Mouse (Mus musculus): Measurements from ENCODE around the gene Prr13. TPM values are rescaled to one million over a fixed set of nuclear protein-coding genes. Genes with fewer than 3 reads are reported as not detected.
A peak's percentile ranks its signal among the peaks of the same experiment; 100 is the strongest.

Prr13 gene
- total and polyA plus RNA-seq, 3 experiments = 17.3 to 73.3 TPM; not detected in 1

DNA sequence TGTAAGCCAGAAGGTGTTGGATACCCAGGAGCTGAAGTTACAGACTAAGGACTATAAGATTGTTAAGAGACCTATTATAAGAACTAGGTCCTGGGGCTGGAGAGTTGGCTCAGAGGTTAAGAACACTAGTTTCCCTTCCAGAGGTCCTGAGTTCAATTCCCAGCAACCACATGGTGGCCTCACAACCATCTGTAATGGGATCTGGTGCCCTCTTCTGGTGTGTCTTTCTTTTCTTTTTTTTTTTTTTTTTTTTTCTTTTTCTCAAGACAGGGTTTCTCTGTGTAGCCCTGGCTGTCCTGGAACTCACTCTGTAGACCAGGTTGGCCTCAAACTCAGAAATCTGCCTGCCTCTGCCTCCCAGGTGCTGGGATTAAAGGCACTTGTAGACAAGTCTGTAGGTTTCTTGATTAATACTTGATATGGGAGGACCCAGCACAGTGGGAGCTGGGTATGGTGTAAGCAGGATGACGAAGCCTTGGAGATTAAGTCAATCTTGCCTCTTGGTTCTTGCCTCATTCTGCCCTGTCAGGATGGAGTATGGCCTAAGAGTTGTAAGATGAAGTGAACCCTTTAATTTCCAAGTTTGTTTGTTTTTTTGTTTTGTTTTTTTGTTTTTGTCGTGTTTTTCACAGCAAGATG lies 35.1 kb upstream of the Prr13 start:
- DNase-seq (ENCODE audit: low read depth, low spot score) = no peak
- TF ChIP-seq JUND (IDR thresholded peaks at IDR 0.05; ENCODE audit: low read depth, low read length) (no peak), ZNF384 (IDR thresholded peaks at IDR 0.05; ENCODE audit: low read depth, low read length) (peak; percentile 84)
- Histone ChIP-seq H3K36me3 (ENCODE audit: control insufficient read depth in 1 of 2, insufficient read depth in 2 of 2, low read length in 2 of 2) (peaks cover 10 to 14% of the 10 kb centered on the region in 2 experiments), H3K9ac (ENCODE audit: control insufficient read depth, low read depth, low read length, poor library complexity, severe bottlenecking) (no peak overlapping the region), H3K4me1 (ENCODE audit: control insufficient read depth in 1 of 2, insufficient read depth in 2 of 2, low read length in 2 of 2) (peaks cover 0 to 5% of the 10 kb centered on the region in 2 experiments; a peak in 2 of 4 replicates), H3K27me3 (ENCODE audit: control insufficient read depth in 1 of 2, insufficient read depth in 2 of 2, low read length in 2 of 2) (no peaks in the 10 kb centered on the region), H3K4me3 (ENCODE audit: control insufficient read depth in 1 of 2, insufficient read depth in 1 of 2, low read depth in 2 of 2, low read length in 2 of 2) (no peak overlapping the region), H3K27ac (ENCODE audit: control insufficient read depth, low read depth, low read length) (no peak overlapping the region), H3K79me2 (ENCODE audit: control insufficient read depth, insufficient read depth, low read length, poor library complexity) (peaks cover 9% of the 10 kb centered on the region), H3K9me3 (replicated peaks; ENCODE audit: insufficient read depth, low read length) (no peaks in the 10 kb centered on the region)

DNA sequence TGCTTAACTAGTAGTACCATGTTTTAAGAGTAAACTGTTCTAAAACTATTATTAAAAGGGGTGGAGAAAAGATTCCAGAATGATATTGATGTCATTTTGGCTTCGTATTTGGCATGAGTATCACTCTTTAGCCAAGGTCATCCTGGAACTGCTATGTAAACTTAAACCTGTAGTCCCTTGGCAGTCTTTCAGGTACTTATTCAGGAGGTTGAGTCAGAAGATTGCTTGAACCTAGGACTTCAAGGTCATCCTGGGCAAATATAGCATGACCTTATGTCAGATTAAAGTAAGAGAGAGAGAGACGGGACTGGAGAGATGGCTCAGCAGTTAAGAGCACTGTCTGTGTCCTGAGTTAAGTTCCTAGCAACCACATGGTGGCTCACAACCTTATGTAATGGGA lies 34.2 kb upstream of the Prr13 start:
- Histone ChIP-seq H3K9me3 (replicated peaks; ENCODE audit: insufficient read depth, low read length) (no peaks in the 10 kb centered on the region), H3K4me3 (ENCODE audit: control insufficient read depth in 1 of 2, insufficient read depth in 1 of 2, low read depth in 2 of 2, low read length in 2 of 2) (no peak overlapping the region), H3K27ac (ENCODE audit: control insufficient read depth, low read depth, low read length) (no peak overlapping the region), H3K36me3 (ENCODE audit: control insufficient read depth in 1 of 2, insufficient read depth in 2 of 2, low read length in 2 of 2) (peaks cover 10 to 18% of the 10 kb centered on the region in 2 experiments), H3K9ac (ENCODE audit: control insufficient read depth, low read depth, low read length, poor library complexity, severe bottlenecking) (no peak overlapping the region), H3K27me3 (ENCODE audit: control insufficient read depth in 1 of 2, insufficient read depth in 2 of 2, low read length in 2 of 2) (no peaks in the 10 kb centered on the region), H3K4me1 (ENCODE audit: control insufficient read depth in 1 of 2, insufficient read depth in 2 of 2, low read length in 2 of 2) (peaks cover 0 to 5% of the 10 kb centered on the region in 2 experiments; a peak in 2 of 4 replicates), H3K79me2 (ENCODE audit: control insufficient read depth, insufficient read depth, low read length, poor library complexity) (peaks cover 2% of the 10 kb centered on the region)
- DNase-seq (ENCODE audit: low read depth, low spot score) = no peak
- no peak for TF ChIP-seq ETS1 (IDR thresholded peaks at IDR 0.05; ENCODE audit: low read depth, low read length)
- no peak for TF ChIP-seq USF2 (IDR thresholded peaks at IDR 0.05; ENCODE audit: borderline replicate concordance in 1 of 2, insufficient read depth in 1 of 2, low read depth in 1 of 2, low read length in 2 of 2)
- TF ChIP-seq MAX (IDR thresholded peaks at IDR 0.05; ENCODE audit: low read length) = no peak
- TF ChIP-seq SMC3 (IDR thresholded peaks at IDR 0.05; ENCODE audit: low read depth, low read length) = no peak
- no peak for TF ChIP-seq MYC (IDR thresholded peaks at IDR 0.05; ENCODE audit: low read depth, low read length)
- TF ChIP-seq MYB (IDR thresholded peaks at IDR 0.05; ENCODE audit: low read depth, low read length) = no peak
- TF ChIP-seq HCFC1 (IDR thresholded peaks at IDR 0.05; ENCODE audit: low read depth, low read length) = no peak

DNA sequence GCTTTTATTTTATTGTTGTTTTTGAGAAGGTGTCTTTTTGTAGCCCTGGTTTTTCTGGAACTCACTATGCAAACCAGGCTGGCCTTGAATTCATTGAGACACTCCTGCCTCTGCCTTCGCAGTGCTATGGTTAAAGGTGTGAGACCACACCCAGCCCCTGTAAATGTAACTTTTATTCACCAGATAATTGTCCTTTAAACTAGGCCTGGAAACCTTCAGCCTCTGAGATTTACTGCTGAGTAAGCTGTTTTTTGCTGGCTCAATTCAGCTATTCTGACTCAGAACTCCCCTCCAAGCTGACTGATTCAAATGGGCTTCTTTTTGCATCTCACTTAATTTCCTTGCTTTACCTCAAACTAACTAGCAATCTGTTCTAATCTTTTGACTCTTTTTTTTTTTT lies 31.9 kb upstream of the Prr13 start:
- Histone ChIP-seq H3K9me3 (replicated peaks; ENCODE audit: insufficient read depth, low read length) (no peaks in the 10 kb centered on the region), H3K9ac (ENCODE audit: control insufficient read depth, low read depth, low read length, poor library complexity, severe bottlenecking) (no peak overlapping the region), H3K36me3 (ENCODE audit: control insufficient read depth in 1 of 2, insufficient read depth in 2 of 2, low read length in 2 of 2) (peaks cover 5 to 33% of the 10 kb centered on the region in 2 experiments; a peak in 3 of 4 replicates), H3K27me3 (ENCODE audit: control insufficient read depth in 1 of 2, insufficient read depth in 2 of 2, low read length in 2 of 2) (no peaks in the 10 kb centered on the region), H3K4me3 (ENCODE audit: control insufficient read depth in 1 of 2, insufficient read depth in 1 of 2, low read depth in 2 of 2, low read length in 2 of 2) (no peak overlapping the region), H3K4me1 (ENCODE audit: control insufficient read depth in 1 of 2, insufficient read depth in 2 of 2, low read length in 2 of 2) (peaks cover 0 to 3% of the 10 kb centered on the region in 2 experiments; a peak in 2 of 4 replicates), H3K27ac (ENCODE audit: control insufficient read depth, low read depth, low read length) (no peak overlapping the region), H3K79me2 (ENCODE audit: control insufficient read depth, insufficient read depth, low read length, poor library complexity) (peaks cover 2% of the 10 kb centered on the region)
- TF ChIP-seq MYC (IDR thresholded peaks at IDR 0.05; ENCODE audit: low read depth, low read length) (no peak), MAFK (IDR thresholded peaks at IDR 0.05; ENCODE audit: borderline replicate concordance, low read depth, low read length) (peak; percentile 95)
- no peak for DNase-seq (ENCODE audit: low read depth, low spot score)

Data from MEL (cell line).